Comparison of ENCODE assay signal across 21 mouse cellular contexts in genomic region chr6:114178141-114178540, GRCm38 (mm10). TPM values are rescaled to one million over a fixed set of nuclear protein-coding genes. Genes with fewer than 3 reads are reported as not detected.
"Had no signal": no experiment of that assay in that cellular context is flagged by ENCODE, and none has a peak within 500 bp of the region (broad histone marks: within the 10 kb centered on the region; RNA-seq: fewer than 3 reads in every experiment).

No protein-coding gene starts in this region.

- DNase-seq: lung, adult 18-20 months; lung, embryonic 14.5 days; lung, postnatal 10 days; lung, postnatal 4 days; right cerebral cortex, postnatal 14 days; thymus, adult 18-20 months; thymus, postnatal 14 days; thymus, postnatal 36 days had no signal

- H3K9ac ChIP-seq: liver, embryonic 14.5 days; lung, embryonic 14.5 days; midbrain, embryonic 13.5 days; neural tube, embryonic 12.5 days; stomach, embryonic 15.5 days had no signal

- ATAC-seq: midbrain, embryonic 13.5 days; midbrain, embryonic 16.5 days had no signal

- H3K4me2 ChIP-seq: lung, embryonic 14.5 days; midbrain, embryonic 13.5 days; neural tube, embryonic 12.5 days; stomach, embryonic 15.5 days had no signal

- H3K27ac ChIP-seq: liver, embryonic 14.5 days; midbrain, embryonic 10.5 days; midbrain, embryonic 13.5 days; neural tube, embryonic 12.5 days; stomach, embryonic 15.5 days; stomach, postnatal 0 days had no signal

- H3K9me3 ChIP-seq: midbrain, embryonic 13.5 days; neural tube, embryonic 12.5 days; stomach, embryonic 15.5 days had no signal

- H3K4me3 ChIP-seq: midbrain, embryonic 10.5 days; midbrain, embryonic 13.5 days; myocyte; neural tube, embryonic 12.5 days; stomach, embryonic 15.5 days had no signal

- H3K36me3 ChIP-seq: midbrain, embryonic 10.5 days; midbrain, embryonic 13.5 days; neural tube, embryonic 12.5 days; stomach, embryonic 15.5 days had no signal

- H3K4me1 ChIP-seq: stomach, embryonic 15.5 days had no signal

RNA-seq across cellular contexts. Expression of gene Slc6a11, which starts 47.1 kb away (rescaled TPM):
- total RNA-seq: megakaryocyte, adult 5-6 weeks; megakaryocyte-erythroid progenitor cell, adult 5-6 weeks; neutrophil, adult 5-6 weeks had no signal
- polyA plus RNA-seq: liver, embryonic 16.5 days; myocyte; spleen, adult 2 months had no signal
